Mouse (Mus musculus) embryonic fibroblast, embryonic 13.5 days (primary cell): Measurements from ENCODE around the gene Susd1.

ENCODE experiments used
- CTCF ChIP-seq: IDR thresholded peaks from 2 replicates; pipeline ENCODE4 v1.5.1; 2011; ENCODE audit warnings: mild to moderate bottlenecking, control low read depth, low read length, moderate library complexity, borderline replicate concordance; ENCODE audit not compliant: insufficient read depth
- POLR2A ChIP-seq: IDR thresholded peaks from 2 replicates; pipeline ENCODE4 v1.6.1; 2011; ENCODE audit warnings: low read depth, mild to moderate bottlenecking, control low read depth, low read length, moderate library complexity

GRCm38 (mm10) chr4:59333424-59333895 lies 105.0 kb downstream of the Susd1 start:
- no peak for TF ChIP-seq CTCF
- no peak for TF ChIP-seq POLR2A
